In genomic region chr1:74081573-74081989, GRCm38 (mm10) we compare ENCODE assay signal across 9 mouse cellular contexts. TPM values are rescaled to one million over a fixed set of nuclear protein-coding genes. Genes with fewer than 3 reads are reported as not detected.
A peak's percentile ranks its signal among the peaks of the same experiment; 100 is the strongest.
DNase-seq lines count a peak whose midpoint lies in the region; ATAC-seq and TF ChIP-seq lines count a peak whose summit lies in the region.
"Had no signal": no experiment of that assay in that cellular context is flagged by ENCODE, and none has a peak within 500 bp of the region (broad histone marks: within the 10 kb centered on the region; RNA-seq: fewer than 3 reads in every experiment).

No protein-coding gene starts in this region.

- no peak for DNase-seq in forebrain, embryonic 10.5 days (ENCODE audit: extremely low spot score, low spot score)
- DNase-seq in lung, postnatal 25 days (ENCODE audit: low spot score), result no peak
- DNase-seq in lung, postnatal 0 days (ENCODE audit: low spot score), result peak; percentile 47
- DNase-seq in adrenal gland, postnatal 4 days (ENCODE audit: low spot score in 2 of 2), result no peak
- DNase-seq in cerebellum, postnatal 25 days, result no peak
- DNase-seq: cerebellum, adult 11-12 months had no signal

- H3K4me3 ChIP-seq in forebrain, embryonic 10.5 days, result no peak overlapping the region
- H3K4me3 ChIP-seq in forebrain, embryonic 16.5 days (replicated peaks; ENCODE audit: low read length), result no peak overlapping the region
- H3K4me3 ChIP-seq in lung, embryonic 15.5 days, result no peak overlapping the region
- no peak overlapping the region for H3K4me3 ChIP-seq in heart, embryonic 12.5 days
- H3K4me3 ChIP-seq in lung, postnatal 0 days (ENCODE audit: low read depth, low read length), result no peak overlapping the region

- WGBS in forebrain, embryonic 10.5 days, result 72% methylated on average over 2 of the region's 2 CpGs
- WGBS in forebrain, embryonic 16.5 days, result 61% methylated on average over 2 of the region's 2 CpGs
- WGBS in lung, embryonic 15.5 days, result 12% methylated on average over 2 of the region's 2 CpGs
- 17% methylated on average over 2 of the region's 2 CpGs for WGBS in heart, embryonic 12.5 days
- 3% methylated on average over 2 of the region's 2 CpGs for WGBS in lung, postnatal 0 days

- no peak for ATAC-seq in forebrain, embryonic 16.5 days
- ATAC-seq in lung, embryonic 15.5 days (ENCODE audit: borderline replicate concordance, extremely low read depth, low FRiP score, low TSS enrichment), result peak; percentile 16; the same call in 1 of the 2 replicates
- peak; percentile 30; the same call in 1 of the 2 replicates for ATAC-seq in heart, embryonic 12.5 days (ENCODE audit: insufficient number of reproducible peaks, low FRiP score)
- peak; percentile 18; the same call in 1 of the 2 replicates for ATAC-seq in lung, postnatal 0 days

- 0 out of 2 replicates have a peak, but pooled peaks cover 3% of the 10 kb centered on the region for H3K36me3 ChIP-seq in forebrain, embryonic 10.5 days (replicated peaks)
- no peaks in the 10 kb centered on the region for H3K36me3 ChIP-seq in forebrain, embryonic 16.5 days (ENCODE audit: control insufficient read depth, insufficient read depth)
- H3K36me3 ChIP-seq in lung, embryonic 15.5 days, result no peaks in the 10 kb centered on the region
- H3K36me3 ChIP-seq in heart, embryonic 12.5 days, result no peaks in the 10 kb centered on the region
- no peaks in the 10 kb centered on the region for H3K36me3 ChIP-seq in lung, postnatal 0 days (ENCODE audit: insufficient read depth, low read length)

- H3K27ac ChIP-seq in forebrain, embryonic 10.5 days, result peak overlapping the region; percentile 31; the same call in 1 of the 2 replicates
- no peak overlapping the region for H3K27ac ChIP-seq in forebrain, embryonic 16.5 days (ENCODE audit: low read length)
- H3K27ac ChIP-seq in lung, embryonic 15.5 days, result peak overlapping the region; percentile 70
- H3K27ac ChIP-seq in heart, embryonic 12.5 days (ENCODE audit: poor library complexity, severe bottlenecking), result peak overlapping the region; percentile 49
- peak overlapping the region; percentile 60; the same call in 1 of the 2 replicates for H3K27ac ChIP-seq in lung, postnatal 0 days (ENCODE audit: low read length)

- H3K9me3 ChIP-seq in forebrain, embryonic 10.5 days, result no peaks in the 10 kb centered on the region
- no peaks in the 10 kb centered on the region for H3K9me3 ChIP-seq in forebrain, embryonic 16.5 days (ENCODE audit: control insufficient read depth, low read length)
- H3K9me3 ChIP-seq in lung, embryonic 15.5 days, result no peaks in the 10 kb centered on the region
- no peaks in the 10 kb centered on the region for H3K9me3 ChIP-seq in heart, embryonic 12.5 days (replicated peaks)
- no peaks in the 10 kb centered on the region for H3K9me3 ChIP-seq in lung, postnatal 0 days (ENCODE audit: low read length)

- no peak overlapping the region for H3K4me2 ChIP-seq in forebrain, embryonic 16.5 days (ENCODE audit: low read length)
- H3K4me2 ChIP-seq in lung, embryonic 15.5 days, result no peak overlapping the region
- no peak overlapping the region for H3K4me2 ChIP-seq in heart, embryonic 12.5 days
- no peak overlapping the region for H3K4me2 ChIP-seq in lung, postnatal 0 days (replicated peaks; ENCODE audit: low read depth, low read length)

- no peak for TF ChIP-seq EP300 in lung, postnatal 0 days (IDR thresholded peaks at IDR 0.05)

- H3K4me1 ChIP-seq in forebrain, embryonic 10.5 days, result peaks cover 47% of the 10 kb centered on the region
- H3K4me1 ChIP-seq in forebrain, embryonic 16.5 days (replicated peaks; ENCODE audit: control insufficient read depth, insufficient read depth, low read length), result no peaks in the 10 kb centered on the region
- peaks cover 46% of the 10 kb centered on the region for H3K4me1 ChIP-seq in lung, embryonic 15.5 days
- H3K4me1 ChIP-seq in heart, embryonic 12.5 days (replicated peaks), result peaks cover 46% of the 10 kb centered on the region
- H3K4me1 ChIP-seq in lung, postnatal 0 days (ENCODE audit: insufficient read depth, low read depth, low read length), result peaks cover 15% of the 10 kb centered on the region

- H3K27me3 ChIP-seq in forebrain, embryonic 10.5 days (ENCODE audit: poor library complexity, severe bottlenecking), result no peaks in the 10 kb centered on the region
- H3K27me3 ChIP-seq in forebrain, embryonic 16.5 days (replicated peaks; ENCODE audit: control insufficient read depth, insufficient read depth, low read length), result no peaks in the 10 kb centered on the region
- no peaks in the 10 kb centered on the region for H3K27me3 ChIP-seq in lung, embryonic 15.5 days
- no peaks in the 10 kb centered on the region for H3K27me3 ChIP-seq in heart, embryonic 12.5 days (replicated peaks)
- H3K27me3 ChIP-seq in lung, postnatal 0 days (replicated peaks; ENCODE audit: insufficient read depth, low read length), result no peaks in the 10 kb centered on the region

- H3K9ac ChIP-seq in forebrain, embryonic 16.5 days (replicated peaks; ENCODE audit: low read depth, low read length), result no peak overlapping the region
- no peak overlapping the region for H3K9ac ChIP-seq in lung, embryonic 15.5 days
- 0 out of 2 replicates have a peak overlapping the region, but pooled peaks have one; percentile 11 for H3K9ac ChIP-seq in heart, embryonic 12.5 days
- H3K9ac ChIP-seq in lung, postnatal 0 days (replicated peaks; ENCODE audit: low read depth), result no peak overlapping the region

- TF ChIP-seq CTCF in lung, postnatal 0 days (IDR thresholded peaks at IDR 0.05), result no peak

RNA-seq across cellular contexts. Expression of gene Tns1, which starts 42.7 kb away (rescaled TPM):
- polyA plus RNA-seq in forebrain, embryonic 10.5 days (2016; fragmentation: Nextera tagmentation; extraction: Ambion mirVana), result 11.6 and 15.9 TPM in 2 replicates
- polyA plus RNA-seq in forebrain, embryonic 16.5 days (2015; fragmentation: Nextera tagmentation; extraction: Ambion mirVana), result 10.7 and 11.0 TPM in 2 replicates
- 104 and 130 TPM in 2 replicates for polyA plus RNA-seq in lung, embryonic 15.5 days (2015; fragmentation: Nextera tagmentation; extraction: Ambion mirVana)
- 111 and 115 TPM in 2 replicates for polyA plus RNA-seq in heart, embryonic 12.5 days (2016; fragmentation: Nextera tagmentation; extraction: Ambion mirVana)
- polyA plus RNA-seq in lung, postnatal 0 days (2015; fragmentation: Nextera tagmentation; extraction: Ambion mirVana), result 184 and 185 TPM in 2 replicates
- total RNA-seq in adrenal gland, postnatal 4 days (2021), result 100 to 1,000 TPM; 252 to 275 TPM

RNA-seq across cellular contexts. Expression of gene Rufy4, which starts 43.8 kb away (rescaled TPM):
- polyA plus RNA-seq in forebrain, embryonic 10.5 days (2016; fragmentation: Nextera tagmentation; extraction: Ambion mirVana), result 0.27 and 0.35 TPM in 2 replicates
- 0.32 and 0.36 TPM in 2 replicates for polyA plus RNA-seq in forebrain, embryonic 16.5 days (2015; fragmentation: Nextera tagmentation; extraction: Ambion mirVana)
- polyA plus RNA-seq in lung, embryonic 15.5 days (2015; fragmentation: Nextera tagmentation; extraction: Ambion mirVana), result 0.35 and 0.41 TPM in 2 replicates
- polyA plus RNA-seq in heart, embryonic 12.5 days (2016; fragmentation: Nextera tagmentation; extraction: Ambion mirVana), result 0.28 and 0.36 TPM in 2 replicates
- polyA plus RNA-seq in lung, postnatal 0 days (2015; fragmentation: Nextera tagmentation; extraction: Ambion mirVana), result 0.42 and 0.43 TPM in 2 replicates
- 1 to 10 TPM; 3.9 to 4.0 TPM for total RNA-seq in adrenal gland, postnatal 4 days (2021)
